Mouse (Mus musculus) CH12.LX (cell line): ENCODE data around the gene Macrod2. TPM values are rescaled to one million over a fixed set of nuclear protein-coding genes. Genes with fewer than 3 reads are reported as not detected.

Source experiments
- DNase-seq: peaks from one replicate; pipeline ENCODE4 v3.0.0-alpha.2; 2013; ENCODE audit errors: extremely low read depth
- H3K27ac ChIP-seq: 2 replicates; pipeline ENCODE4 v1.5.1; 2012; ENCODE audit warnings: low read depth, mild to moderate bottlenecking, control low read depth, moderate library complexity; ENCODE audit not compliant: insufficient read depth
- H3K27me3 ChIP-seq: replicated peaks from 2 replicates; pipeline ENCODE3; 2012; ENCODE audit warnings: inconsistent platforms
- H3K36me3 ChIP-seq, 2 experiments: replicated peaks in 1 of 2; 2 replicates each; pipeline versions ENCODE3 to v1.6.1; 2012; ENCODE audit warnings: inconsistent platforms in 1 of 2, low read length in 1 of 2, mild to moderate bottlenecking in 1 of 2, mixed read lengths in 1 of 2, moderate library complexity in 1 of 2; ENCODE audit not compliant: control insufficient read depth in 1 of 2, insufficient read depth in 1 of 2
- H3K4me1 ChIP-seq, 2 experiments: 2 replicates each; pipeline ENCODE4 v1.6.1; 2012; ENCODE audit warnings: inconsistent platforms in 1 of 2, moderate library complexity in 1 of 2; ENCODE audit not compliant: insufficient read depth in 2 of 2, control insufficient read depth in 1 of 2
- H3K4me2 ChIP-seq: 2 replicates; pipeline ENCODE4 v1.6.1; 2012; ENCODE audit warnings: low read depth, mild to moderate bottlenecking, control low read depth; ENCODE audit not compliant: poor library complexity, insufficient read depth, severe bottlenecking
- H3K4me3 ChIP-seq, 3 experiments: fragments of 150-350 bp in 1 of 3; sonication (generic) in 1 of 3; replicated peaks in 1 of 3; 2 replicates each; pipeline versions ENCODE3 to v1.5.1; 2011 to 2012; ENCODE audit warnings: low read depth in 2 of 3, low read length in 2 of 3, mild to moderate bottlenecking in 2 of 3, moderate library complexity in 2 of 3, control low read depth in 1 of 3, improper control_type of control experiment in 1 of 3, inconsistent platforms in 1 of 3, mixed read lengths in 1 of 3; ENCODE audit not compliant: poor library complexity in 1 of 3
- H3K79me2 ChIP-seq: replicated peaks from 2 replicates; pipeline ENCODE4 v1.6.1; 2012; ENCODE audit warnings: mild to moderate bottlenecking, moderate library complexity; ENCODE audit not compliant: control insufficient read depth, poor library complexity, insufficient read depth, severe bottlenecking; ENCODE audit errors: extremely low read depth
- H3K9ac ChIP-seq: 2 replicates; pipeline ENCODE4 v1.6.1; 2012; ENCODE audit warnings: low read depth, mild to moderate bottlenecking, control low read depth, moderate library complexity; ENCODE audit not compliant: insufficient read depth
- H3K9me3 ChIP-seq: replicated peaks from 2 replicates; pipeline ENCODE3; 2012; ENCODE audit warnings: low read length, inconsistent platforms, mixed read lengths
- BHLHE40 ChIP-seq: IDR thresholded peaks from 2 replicates; pipeline ENCODE4 v1.6.1; 2011; ENCODE audit warnings: mild to moderate bottlenecking, low read depth, low read length, improper control_type of control experiment
- CHD2 ChIP-seq: IDR thresholded peaks from 2 replicates; pipeline ENCODE4 v1.6.1; 2011; ENCODE audit warnings: low read length, improper control_type of control experiment
- CTCF ChIP-seq, 2 experiments: IDR thresholded peaks in 1 of 2; conservative IDR thresholded peaks in 1 of 2; 2 replicates each; pipeline ENCODE4 v1.5.1; 2011 to 2012; ENCODE audit warnings: low read depth in 2 of 2, low read length in 2 of 2, improper control_type of control experiment in 1 of 2, inconsistent platforms in 1 of 2, mild to moderate bottlenecking in 1 of 2, moderate library complexity in 1 of 2
- ELF1 ChIP-seq: IDR thresholded peaks from 2 replicates; pipeline ENCODE4 v1.6.1; 2014; ENCODE audit warnings: low read depth, mild to moderate bottlenecking, inconsistent platforms, low read length, improper control_type of control experiment
- EP300 ChIP-seq: IDR thresholded peaks from 2 replicates; pipeline ENCODE4 v1.6.1; 2011; ENCODE audit warnings: low read length, improper control_type of control experiment
- ETS1 ChIP-seq: conservative IDR thresholded peaks from 2 replicates; pipeline ENCODE4 v1.6.1; 2012; ENCODE audit warnings: low read depth, mild to moderate bottlenecking, inconsistent platforms, low read length, improper control_type of control experiment, moderate library complexity
- JUND ChIP-seq: conservative IDR thresholded peaks from 2 replicates; pipeline ENCODE4 v1.6.1; 2011; ENCODE audit warnings: low read depth, low read length, improper control_type of control experiment
- MAX ChIP-seq: IDR thresholded peaks from 2 replicates; pipeline ENCODE4 v1.6.1; 2011; ENCODE audit warnings: low read length, improper control_type of control experiment
- NELFE ChIP-seq: IDR thresholded peaks from 2 replicates; pipeline ENCODE4 v1.6.1; 2011; ENCODE audit warnings: low read depth, low read length, improper control_type of control experiment
- NRF1 ChIP-seq: IDR thresholded peaks from 2 replicates; pipeline ENCODE4 v1.6.1; 2014; ENCODE audit warnings: low read depth, mild to moderate bottlenecking, inconsistent platforms, low read length, improper control_type of control experiment, moderate library complexity
- PAX5 ChIP-seq: IDR thresholded peaks from 2 replicates; pipeline ENCODE4 v1.6.1; 2012; ENCODE audit warnings: low read length, inconsistent platforms, mixed read lengths
- RAD21 ChIP-seq: IDR thresholded peaks from 2 replicates; pipeline ENCODE4 v1.6.1; 2011; ENCODE audit warnings: low read depth, mild to moderate bottlenecking, low read length, improper control_type of control experiment, moderate library complexity
- RCOR1 ChIP-seq: conservative IDR thresholded peaks from 2 replicates; pipeline ENCODE4 v1.6.1; 2012; ENCODE audit warnings: low read depth, mild to moderate bottlenecking, inconsistent platforms, low read length, improper control_type of control experiment
- TBP ChIP-seq: conservative IDR thresholded peaks from 2 replicates; pipeline ENCODE4 v1.6.1; 2011; ENCODE audit warnings: low read depth, low read length, improper control_type of control experiment
- TCF12 ChIP-seq: IDR thresholded peaks from 2 replicates; pipeline ENCODE4 v1.6.1; 2014; ENCODE audit warnings: low read depth, mild to moderate bottlenecking, inconsistent platforms, low read length, improper control_type of control experiment
- UBTF ChIP-seq: IDR thresholded peaks from 2 replicates; pipeline ENCODE4 v1.6.1; 2012; ENCODE audit warnings: low read depth, mild to moderate bottlenecking, inconsistent platforms, low read length, improper control_type of control experiment, moderate library complexity
- USF1 ChIP-seq: IDR thresholded peaks from 2 replicates; pipeline ENCODE4 v1.6.1; 2014; ENCODE audit warnings: low read depth, mild to moderate bottlenecking, inconsistent platforms, low read length, improper control_type of control experiment
- USF2 ChIP-seq: conservative IDR thresholded peaks from 2 replicates; pipeline ENCODE4 v1.6.1; 2011; ENCODE audit warnings: low read depth, low read length, improper control_type of control experiment
- ZC3H11A ChIP-seq: IDR thresholded peaks from 2 replicates; pipeline ENCODE4 v1.6.1; 2012; ENCODE audit warnings: low read depth, mild to moderate bottlenecking, inconsistent platforms, low read length, improper control_type of control experiment
- ZKSCAN1 ChIP-seq: IDR thresholded peaks from 2 replicates; pipeline ENCODE4 v1.6.1; 2012; ENCODE audit warnings: low read depth, inconsistent platforms, low read length, improper control_type of control experiment, borderline replicate concordance
- ZMIZ1 ChIP-seq: IDR thresholded peaks from 2 replicates; pipeline ENCODE4 v1.6.1; 2012; ENCODE audit warnings: low read depth, mild to moderate bottlenecking, inconsistent platforms, low read length, improper control_type of control experiment
- dilution Hi-C: fragments of 300-500 bp; cut with MboI; formaldehyde crosslinking; loops from 2 replicates; pipeline ENCODE4 v1.14.3; 2020; ENCODE audit warnings: low sequenced_read_pairs; ENCODE audit not compliant: extremely low pct_unique_long_range_greater_than_20kb, extremely low pct_ligation_motif_present
- in situ Hi-C: fragments of 300-500 bp; cut with MboI; formaldehyde crosslinking; loops from 3 replicates; pipeline ENCODE4 v1.14.3; 2019; ENCODE audit warnings: low sequenced_read_pairs, low pct_ligation_motif_present, low pct_unique_long_range_greater_than_20kb, mixed read lengths
- polyA plus RNA-seq: library from polyadenylated mRNA; unstranded; fragments of >175 nt; gene quantifications from 2 replicates; pipeline ENCODE4 v1.2.1, GENCODE M21; 2012; ENCODE audit warnings: low read depth; ENCODE audit not compliant: insufficient read length
- total RNA-seq, 2 experiments: library from RNA; depleted of rRNA; stranded (reverse); fragments of 300-350 nt in 1 of 2; fragments of >200 nt in 1 of 2; gene quantifications; 2 replicates each; pipeline ENCODE4 v1.2.3; 2012 to 2014

Macrod2 gene
- total and polyA plus RNA-seq, 3 experiments = not detected

- dilution Hi-C loops = no loop called here
- no peaks in the 10 kb centered on the region for H3K79me2 ChIP-seq
- no peaks in the 10 kb centered on the region for H3K4me1 ChIP-seq
- no peak overlapping the region for H3K4me2 ChIP-seq
- no peaks in the 10 kb centered on the region for H3K36me3 ChIP-seq
- H3K4me3 ChIP-seq = no peak overlapping the region
- no peak for DNase-seq
- H3K9ac ChIP-seq = no peak overlapping the region
- in situ Hi-C loops = no loop called here
- no peak overlapping the region for H3K27ac ChIP-seq
- TF ChIP-seq JUND (no peak), ZMIZ1 (no peak), NELFE (no peak), TBP (no peak)
- H3K9me3 ChIP-seq = peaks cover 50% of the 10 kb centered on the region
- H3K27me3 ChIP-seq = no peaks in the 10 kb centered on the region
Measured at GRCm38 (mm10) chr2:142222926-142223325, 1827.8 kb downstream of the Macrod2 start.

GRCm38 (mm10) chr2:142230985-142231549 is 1836.0 kb downstream of the Macrod2 start:
- no peaks in the 10 kb centered on the region for H3K79me2 ChIP-seq
- H3K9me3 ChIP-seq = peaks cover 46% of the 10 kb centered on the region
- dilution Hi-C loops (no loop called here), in situ Hi-C loops (no loop called here)
- no peak overlapping the region for H3K4me3 ChIP-seq
- no peak overlapping the region for H3K27ac ChIP-seq
- no peaks in the 10 kb centered on the region for H3K4me1 ChIP-seq
- H3K27me3 ChIP-seq = no peaks in the 10 kb centered on the region
- DNase-seq = no peak
- H3K36me3 ChIP-seq = no peaks in the 10 kb centered on the region
- TF ChIP-seq NRF1 (no peak), PAX5 (no peak), ELF1 (no peak), USF1 (no peak), MAX (no peak), RAD21 (no peak), EP300 (no peak), CTCF (conservative IDR thresholded peaks at IDR 0.05 in 1 of 2, IDR thresholded peaks at IDR 0.05 in 1 of 2; ENCODE audit: low read depth in 2 of 2, low read length in 2 of 2) (no peak), USF2 (no peak), CHD2 (no peak), RCOR1 (no peak), NELFE (no peak), TCF12 (no peak), ZC3H11A (no peak), ETS1 (no peak), UBTF (no peak), ZKSCAN1 (no peak), BHLHE40 (no peak)
- H3K4me2 ChIP-seq = no peak overlapping the region
- no peak overlapping the region for H3K9ac ChIP-seq
